Mouse (Mus musculus): Measurements from ENCODE around the gene Pkn3. TPM values are rescaled to one million over a fixed set of nuclear protein-coding genes. Genes with fewer than 3 reads are reported as not detected.

Gene Pkn3
- polyA plus RNA-seq (2011; ENCODE audit: insufficient read depth, insufficient read length, low read depth, missing spikeins) = 15.2 and 17.2 TPM in 2 replicates

- Histone ChIP-seq H3K27ac (ENCODE audit: insufficient read depth, low read length) (peak within 1 kb of the TSS; percentile 83), H3K4me3 (ENCODE audit: low read depth, low read length) (peak within 1 kb of the TSS; percentile 82), H3K36me3 (ENCODE audit: control insufficient read depth, insufficient read depth, low read length, poor library complexity, severe bottlenecking) (peaks cover 2% of the 10 kb centered on the region), H3K4me1 (ENCODE audit: control insufficient read depth, insufficient read depth, low read length) (peaks cover 6% of the 10 kb centered on the region), H3K9ac (ENCODE audit: low read depth, poor library complexity, severe bottlenecking) (peak within 1 kb of the TSS; percentile 89), H3K9me3 (replicated peaks; ENCODE audit: control insufficient read depth, insufficient read depth, low read length, poor library complexity, severe bottlenecking) (no peaks in the 10 kb centered on the region), H3K27me3 (ENCODE audit: control insufficient read depth, insufficient read depth, low read length, poor library complexity, severe bottlenecking) (no peaks in the 10 kb centered on the region)
- TF ChIP-seq EP300 (IDR thresholded peaks at IDR 0.05; ENCODE audit: insufficient read depth, low read depth, low read length) (no peak), POLR2A (IDR thresholded peaks at IDR 0.05; ENCODE audit: insufficient read depth, low read length) (no peak), CTCF (IDR thresholded peaks at IDR 0.05; ENCODE audit: low read depth, low read length) (peak; percentile 98)
Observed at GRCm38 (mm10) chr2:30077502-30078348, at the start of gene Pkn3. TSS of gene Pkn3 (plus strand) at chr2:30077684.

GRCm38 (mm10) chr2:30032244-30032846 is 45.1 kb upstream of the Pkn3 start:
- H3K9ac ChIP-seq (ENCODE audit: low read depth, poor library complexity, severe bottlenecking) = no peak overlapping the region
- H3K27ac ChIP-seq (ENCODE audit: insufficient read depth, low read length) = no peak overlapping the region
- no peaks in the 10 kb centered on the region for H3K27me3 ChIP-seq (ENCODE audit: control insufficient read depth, insufficient read depth, low read length, poor library complexity, severe bottlenecking)
- no peaks in the 10 kb centered on the region for H3K9me3 ChIP-seq (replicated peaks; ENCODE audit: control insufficient read depth, insufficient read depth, low read length, poor library complexity, severe bottlenecking)
- no peaks in the 10 kb centered on the region for H3K4me1 ChIP-seq (ENCODE audit: control insufficient read depth, insufficient read depth, low read length)
- peaks cover 19% of the 10 kb centered on the region for H3K36me3 ChIP-seq (ENCODE audit: control insufficient read depth, insufficient read depth, low read length, poor library complexity, severe bottlenecking)
- TF ChIP-seq POLR2A (IDR thresholded peaks at IDR 0.05; ENCODE audit: insufficient read depth, low read length) (no peak), EP300 (IDR thresholded peaks at IDR 0.05; ENCODE audit: insufficient read depth, low read depth, low read length) (no peak), CTCF (IDR thresholded peaks at IDR 0.05; ENCODE audit: low read depth, low read length) (peak; percentile 23)
- H3K4me3 ChIP-seq (ENCODE audit: low read depth, low read length) = no peak overlapping the region

DNA sequence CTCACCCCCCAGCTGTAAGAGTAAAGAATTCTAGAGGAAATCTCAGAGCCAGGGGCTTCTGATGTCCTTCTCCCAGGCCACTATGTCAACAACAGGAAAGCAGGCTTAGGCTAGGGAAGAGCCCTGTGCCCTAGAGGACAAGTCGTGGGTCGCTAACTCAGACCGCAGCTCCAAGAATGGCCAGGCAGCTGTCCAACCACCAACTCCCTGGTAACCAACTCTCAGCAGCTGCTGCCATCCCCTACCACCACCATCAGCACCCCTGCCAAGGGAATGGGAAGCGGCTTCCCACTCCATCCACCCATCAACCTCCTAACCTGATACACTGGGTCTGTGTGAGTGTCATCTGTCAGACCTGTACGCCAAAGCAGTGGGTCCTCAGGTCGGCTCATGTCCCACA is 44.5 kb upstream of the Pkn3 start:
- no peaks in the 10 kb centered on the region for H3K9me3 ChIP-seq (replicated peaks; ENCODE audit: control insufficient read depth, insufficient read depth, low read length, poor library complexity, severe bottlenecking)
- H3K4me3 ChIP-seq (ENCODE audit: low read depth, low read length) = no peak overlapping the region
- H3K4me1 ChIP-seq (ENCODE audit: control insufficient read depth, insufficient read depth, low read length) = no peaks in the 10 kb centered on the region
- H3K27ac ChIP-seq (ENCODE audit: insufficient read depth, low read length) = no peak overlapping the region
- H3K9ac ChIP-seq (ENCODE audit: low read depth, poor library complexity, severe bottlenecking) = no peak overlapping the region
- peaks cover 19% of the 10 kb centered on the region for H3K36me3 ChIP-seq (ENCODE audit: control insufficient read depth, insufficient read depth, low read length, poor library complexity, severe bottlenecking)
- no peaks in the 10 kb centered on the region for H3K27me3 ChIP-seq (ENCODE audit: control insufficient read depth, insufficient read depth, low read length, poor library complexity, severe bottlenecking)
- no peak for TF ChIP-seq EP300 (IDR thresholded peaks at IDR 0.05; ENCODE audit: insufficient read depth, low read depth, low read length)
- no peak for TF ChIP-seq CTCF (IDR thresholded peaks at IDR 0.05; ENCODE audit: low read depth, low read length)
- TF ChIP-seq POLR2A (IDR thresholded peaks at IDR 0.05; ENCODE audit: insufficient read depth, low read length) = no peak

GRCm38 (mm10) chr2:30037762-30038161 is 39.7 kb upstream of the Pkn3 start:
- no peak overlapping the region for H3K9ac ChIP-seq (ENCODE audit: low read depth, poor library complexity, severe bottlenecking)
- H3K27ac ChIP-seq (ENCODE audit: insufficient read depth, low read length) = no peak overlapping the region
- H3K4me3 ChIP-seq (ENCODE audit: low read depth, low read length) = no peak overlapping the region
- TF ChIP-seq POLR2A (IDR thresholded peaks at IDR 0.05; ENCODE audit: insufficient read depth, low read length) = no peak
- H3K9me3 ChIP-seq (replicated peaks; ENCODE audit: control insufficient read depth, insufficient read depth, low read length, poor library complexity, severe bottlenecking) = no peaks in the 10 kb centered on the region
- H3K36me3 ChIP-seq (ENCODE audit: control insufficient read depth, insufficient read depth, low read length, poor library complexity, severe bottlenecking) = no peaks in the 10 kb centered on the region
- H3K27me3 ChIP-seq (ENCODE audit: control insufficient read depth, insufficient read depth, low read length, poor library complexity, severe bottlenecking) = no peaks in the 10 kb centered on the region
- H3K4me1 ChIP-seq (ENCODE audit: control insufficient read depth, insufficient read depth, low read length) = no peaks in the 10 kb centered on the region

DNA sequence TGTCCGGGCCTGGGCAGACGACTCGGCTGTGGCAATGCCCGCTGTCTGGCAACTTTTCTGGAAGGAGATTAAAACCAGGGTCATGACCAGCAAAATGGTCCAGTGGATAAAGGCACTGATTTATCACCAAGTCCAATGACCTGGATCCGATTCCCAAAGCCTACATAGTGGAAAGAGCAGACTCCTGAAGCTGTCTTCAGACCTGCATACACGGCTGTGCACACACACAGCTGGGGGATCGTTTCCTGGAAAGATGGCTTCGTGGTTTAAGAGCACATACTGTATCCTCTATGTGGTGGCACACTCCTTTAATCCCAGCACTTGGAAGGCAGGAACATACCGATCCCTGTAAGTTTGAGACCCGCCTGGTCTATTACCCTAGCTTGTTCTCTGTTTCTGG is 39.1 kb upstream of the Pkn3 start:
- H3K9me3 ChIP-seq (replicated peaks; ENCODE audit: control insufficient read depth, insufficient read depth, low read length, poor library complexity, severe bottlenecking) = no peaks in the 10 kb centered on the region
- H3K27me3 ChIP-seq (ENCODE audit: control insufficient read depth, insufficient read depth, low read length, poor library complexity, severe bottlenecking) = no peaks in the 10 kb centered on the region
- no peaks in the 10 kb centered on the region for H3K4me1 ChIP-seq (ENCODE audit: control insufficient read depth, insufficient read depth, low read length)
- H3K4me3 ChIP-seq (ENCODE audit: low read depth, low read length) = no peak overlapping the region
- no peak for TF ChIP-seq POLR2A (IDR thresholded peaks at IDR 0.05; ENCODE audit: insufficient read depth, low read length)
- no peak for TF ChIP-seq CTCF (IDR thresholded peaks at IDR 0.05; ENCODE audit: low read depth, low read length)
- TF ChIP-seq EP300 (IDR thresholded peaks at IDR 0.05; ENCODE audit: insufficient read depth, low read depth, low read length) = no peak
- no peak overlapping the region for H3K27ac ChIP-seq (ENCODE audit: insufficient read depth, low read length)
- H3K36me3 ChIP-seq (ENCODE audit: control insufficient read depth, insufficient read depth, low read length, poor library complexity, severe bottlenecking) = no peaks in the 10 kb centered on the region
- H3K9ac ChIP-seq (ENCODE audit: low read depth, poor library complexity, severe bottlenecking) = no peak overlapping the region

GRCm38 (mm10) chr2:30039687-30040086 is 37.8 kb upstream of the Pkn3 start:
- Histone ChIP-seq H3K27ac (ENCODE audit: insufficient read depth, low read length) (no peak overlapping the region), H3K9ac (ENCODE audit: low read depth, poor library complexity, severe bottlenecking) (no peak overlapping the region), H3K4me1 (ENCODE audit: control insufficient read depth, insufficient read depth, low read length) (peaks cover 2% of the 10 kb centered on the region), H3K9me3 (replicated peaks; ENCODE audit: control insufficient read depth, insufficient read depth, low read length, poor library complexity, severe bottlenecking) (no peaks in the 10 kb centered on the region), H3K36me3 (ENCODE audit: control insufficient read depth, insufficient read depth, low read length, poor library complexity, severe bottlenecking) (no peaks in the 10 kb centered on the region), H3K27me3 (ENCODE audit: control insufficient read depth, insufficient read depth, low read length, poor library complexity, severe bottlenecking) (no peaks in the 10 kb centered on the region), H3K4me3 (ENCODE audit: low read depth, low read length) (no peak overlapping the region)
- TF ChIP-seq EP300 (IDR thresholded peaks at IDR 0.05; ENCODE audit: insufficient read depth, low read depth, low read length) (no peak), POLR2A (IDR thresholded peaks at IDR 0.05; ENCODE audit: insufficient read depth, low read length) (no peak), CTCF (IDR thresholded peaks at IDR 0.05; ENCODE audit: low read depth, low read length) (no peak)
